Mouse (Mus musculus) brain, embryonic 14.5 days (tissue): ENCODE results near the gene Cdk13. TPM values are rescaled to one million over a fixed set of nuclear protein-coding genes. Genes with fewer than 3 reads are reported as not detected.

Source experiments
- DNase-seq: peaks from one replicate; pipeline ENCODE4 v3.0.0-alpha.2; 2011; ENCODE audit warnings: low read depth
- CTCF ChIP-seq: fragments of 200-500 bp; IDR thresholded peaks from 2 replicates; pipeline ENCODE4 v1.5.1; 2012; ENCODE audit warnings: inconsistent platforms, mild to moderate bottlenecking, moderate library complexity, borderline replicate concordance; ENCODE audit not compliant: insufficient read depth, insufficient read length; ENCODE audit errors: extremely low read depth
- POLR2A ChIP-seq: fragments of 200-500 bp; IDR thresholded peaks from 2 replicates; pipeline ENCODE4 v1.6.1; 2012; ENCODE audit warnings: mild to moderate bottlenecking, inconsistent platforms, borderline replicate concordance; ENCODE audit not compliant: poor library complexity, insufficient read depth, insufficient read length, severe bottlenecking; ENCODE audit errors: extremely low read depth
- polyA plus RNA-seq: library from polyadenylated mRNA; depleted of rRNA; stranded (reverse); fragments of >200 nt; gene quantifications from 2 replicates; pipeline ENCODE4 v1.2.3, GENCODE M21; 2012

Cdk13 gene
- polyA plus RNA-seq, 1 experiment, result 46.7 TPM

- TF ChIP-seq POLR2A (no peak), CTCF (peak; percentile 37; the same call in 1 of the 2 replicates)
- DNase-seq, result peak; percentile 88
Observed at GRCm38 (mm10) chr13:17803331-17804057, 1.4 kb downstream of the Cdk13 start.

- DNase-seq, result peak; percentile 3
- TF ChIP-seq CTCF (no peak), POLR2A (no peak)
Observed at GRCm38 (mm10) chr13:17802880-17803279, 2.0 kb downstream of the Cdk13 start.

GRCm38 (mm10) chr13:17799735-17800134, 5.2 kb downstream of the Cdk13 start:
- TF ChIP-seq CTCF (no peak), POLR2A (no peak)
- DNase-seq, result no peak

- TF ChIP-seq CTCF (no peak), POLR2A (no peak)
- DNase-seq, result no peak
Observed at GRCm38 (mm10) chr13:17795757-17796456, 9.0 kb downstream of the Cdk13 start.

GRCm38 (mm10) chr13:17783643-17784042, 21.3 kb downstream of the Cdk13 start:
- DNase-seq, result no peak
- no peak for TF ChIP-seq POLR2A

GRCm38 (mm10) chr13:17779923-17780322, 25.0 kb downstream of the Cdk13 start:
- no peak for DNase-seq
- TF ChIP-seq CTCF (no peak), POLR2A (no peak)

GRCm38 (mm10) chr13:17776303-17776702, 28.6 kb downstream of the Cdk13 start:
- TF ChIP-seq CTCF (no peak), POLR2A (no peak)
- no peak for DNase-seq

GRCm38 (mm10) chr13:17775364-17775763, 29.5 kb downstream of the Cdk13 start:
- no peak for TF ChIP-seq POLR2A
- no peak for TF ChIP-seq CTCF
- DNase-seq, result no peak

GRCm38 (mm10) chr13:17773112-17773511, 31.8 kb downstream of the Cdk13 start:
- no peak for DNase-seq
- TF ChIP-seq CTCF (no peak), POLR2A (no peak)

GRCm38 (mm10) chr13:17772574-17772973, 32.3 kb downstream of the Cdk13 start:
- TF ChIP-seq POLR2A (no peak), CTCF (no peak)
- peak; percentile 35 for DNase-seq

GRCm38 (mm10) chr13:17762405-17762804, 42.5 kb downstream of the Cdk13 start:
- no peak for DNase-seq
- TF ChIP-seq POLR2A (no peak), CTCF (no peak)

- DNase-seq, result no peak
- TF ChIP-seq POLR2A, result no peak
- no peak for TF ChIP-seq CTCF
Observed at GRCm38 (mm10) chr13:17754997-17755396, 49.9 kb downstream of the Cdk13 start.
